Mouse (Mus musculus) ES-Bruce4 (cell line): ENCODE data around the gene Mad1l1. TPM values are rescaled to one million over a fixed set of nuclear protein-coding genes. Genes with fewer than 3 reads are reported as not detected.
A peak's percentile ranks its signal among the peaks of the same experiment; 100 is the strongest.

ENCODE experiments used
- H3K27ac ChIP-seq: 2 replicates; pipeline ENCODE4 v1.5.1; 2012; ENCODE audit warnings: low read length, inconsistent platforms; ENCODE audit not compliant: insufficient read depth
- H3K27me3 ChIP-seq: 2 replicates; pipeline ENCODE4 v1.6.1; 2012; ENCODE audit warnings: mild to moderate bottlenecking, low read length, inconsistent platforms; ENCODE audit not compliant: control insufficient read depth, poor library complexity, insufficient read depth, severe bottlenecking
- H3K36me3 ChIP-seq: 2 replicates; pipeline ENCODE4 v1.6.1; 2012; ENCODE audit warnings: inconsistent platforms, mild to moderate bottlenecking, low read length, moderate library complexity; ENCODE audit not compliant: control insufficient read depth, poor library complexity, insufficient read depth, severe bottlenecking
- H3K4me1 ChIP-seq: one replicate; pipeline ENCODE4 v1.8.1; 2011; ENCODE audit warnings: low read length; ENCODE audit not compliant: control insufficient read depth, insufficient read depth
- H3K4me3 ChIP-seq: 2 replicates; pipeline ENCODE4 v1.5.1; 2011; ENCODE audit warnings: low read depth, mild to moderate bottlenecking, low read length
- H3K9ac ChIP-seq: 2 replicates; pipeline ENCODE4 v1.6.1; 2012; ENCODE audit warnings: low read depth, mild to moderate bottlenecking, inconsistent platforms; ENCODE audit not compliant: poor library complexity, severe bottlenecking
- H3K9me3 ChIP-seq: replicated peaks from 2 replicates; pipeline ENCODE4 v1.6.1; 2012; ENCODE audit warnings: mild to moderate bottlenecking, low read length, inconsistent platforms; ENCODE audit not compliant: control insufficient read depth, poor library complexity, insufficient read depth, severe bottlenecking
- CTCF ChIP-seq: IDR thresholded peaks from one replicate; pipeline ENCODE4 v1.8.1; 2011; ENCODE audit warnings: low read depth, low read length
- EP300 ChIP-seq: IDR thresholded peaks from 2 replicates; pipeline ENCODE4 v1.6.1; 2011; ENCODE audit warnings: low read depth, low read length; ENCODE audit not compliant: insufficient read depth
- POLR2A ChIP-seq: IDR thresholded peaks from one replicate; pipeline ENCODE4 v1.8.1; 2011; ENCODE audit warnings: low read length; ENCODE audit not compliant: insufficient read depth
- polyA plus RNA-seq: library from polyadenylated mRNA; stranded (reverse); fragments of >200 nt; gene quantifications from 2 replicates; pipeline ENCODE4 v1.2.4, GENCODE M21; 2011; ENCODE audit warnings: low read depth; ENCODE audit not compliant: missing spikeins, insufficient read depth, insufficient read length

Mad1l1 gene
- polyA plus RNA-seq, 1 experiment: 25.4 TPM

- no peak for TF ChIP-seq POLR2A
- TF ChIP-seq EP300: no peak
- no peak for TF ChIP-seq CTCF
- H3K27me3 ChIP-seq: no peaks in the 10 kb centered on the region
- H3K9me3 ChIP-seq: no peaks in the 10 kb centered on the region
- no peaks in the 10 kb centered on the region for H3K36me3 ChIP-seq
- no peak overlapping the region for H3K4me3 ChIP-seq
- H3K4me1 ChIP-seq: peaks cover 8% of the 10 kb centered on the region
- no peak overlapping the region for H3K9ac ChIP-seq
- H3K27ac ChIP-seq: peak overlapping the region; percentile 85
Observed at GRCm38 (mm10) chr5:140124626-140125025, 196.7 kb downstream of the Mad1l1 start.

GRCm38 (mm10) chr5:140123640-140124366 is 197.5 kb downstream of the Mad1l1 start:
- Histone ChIP-seq H3K4me1 (peaks cover 8% of the 10 kb centered on the region), H3K27me3 (no peaks in the 10 kb centered on the region), H3K36me3 (no peaks in the 10 kb centered on the region), H3K9me3 (no peaks in the 10 kb centered on the region), H3K9ac (no peak overlapping the region), H3K4me3 (no peak overlapping the region), H3K27ac (peak overlapping the region; percentile 85)
- no peak for TF ChIP-seq CTCF
- TF ChIP-seq POLR2A: no peak
- TF ChIP-seq EP300: no peak; the same call in 1 of the 2 replicates

GRCm38 (mm10) chr5:140123194-140123593 is 198.2 kb downstream of the Mad1l1 start:
- Histone ChIP-seq H3K4me3 (no peak overlapping the region), H3K27me3 (no peaks in the 10 kb centered on the region), H3K4me1 (peaks cover 8% of the 10 kb centered on the region), H3K36me3 (no peaks in the 10 kb centered on the region), H3K9me3 (no peaks in the 10 kb centered on the region), H3K27ac (peak overlapping the region; percentile 85), H3K9ac (no peak overlapping the region)
- TF ChIP-seq EP300: peak; percentile 92
- no peak for TF ChIP-seq POLR2A

- H3K9ac ChIP-seq: no peak overlapping the region
- peaks cover 8% of the 10 kb centered on the region for H3K4me1 ChIP-seq
- TF ChIP-seq CTCF (no peak), EP300 (no peak), POLR2A (no peak)
- H3K4me3 ChIP-seq: no peak overlapping the region
- H3K36me3 ChIP-seq: no peaks in the 10 kb centered on the region
- H3K9me3 ChIP-seq: no peaks in the 10 kb centered on the region
- H3K27me3 ChIP-seq: no peaks in the 10 kb centered on the region
- H3K27ac ChIP-seq: no peak overlapping the region
Observed at GRCm38 (mm10) chr5:140121966-140122365, 199.4 kb downstream of the Mad1l1 start.

GRCm38 (mm10) chr5:140118921-140119320 is 202.4 kb downstream of the Mad1l1 start:
- Histone ChIP-seq H3K4me1 (peaks cover 5% of the 10 kb centered on the region), H3K4me3 (no peak overlapping the region), H3K9ac (no peak overlapping the region), H3K36me3 (no peaks in the 10 kb centered on the region), H3K27ac (no peak overlapping the region), H3K27me3 (no peaks in the 10 kb centered on the region), H3K9me3 (no peaks in the 10 kb centered on the region)
- TF ChIP-seq CTCF (no peak), POLR2A (no peak), EP300 (no peak)

GRCm38 (mm10) chr5:140117968-140118367 is 203.4 kb downstream of the Mad1l1 start:
- TF ChIP-seq CTCF (no peak), EP300 (no peak), POLR2A (no peak)
- H3K4me3 ChIP-seq: no peak overlapping the region
- no peak overlapping the region for H3K9ac ChIP-seq
- no peaks in the 10 kb centered on the region for H3K36me3 ChIP-seq
- H3K9me3 ChIP-seq: no peaks in the 10 kb centered on the region
- no peaks in the 10 kb centered on the region for H3K27me3 ChIP-seq
- no peak overlapping the region for H3K27ac ChIP-seq
- H3K4me1 ChIP-seq: peaks cover 5% of the 10 kb centered on the region
